Mouse (Mus musculus) lung, adult 2 months (tissue): ENCODE measurements around the gene Pkn1.

Experiments
- CTCF ChIP-seq: fragments of 200-500 bp; IDR thresholded peaks from 2 replicates; pipeline ENCODE4 v1.5.1; 2011; ENCODE audit warnings: mild to moderate bottlenecking, low read length, control low read depth; ENCODE audit not compliant: insufficient read depth
- POLR2A ChIP-seq: fragments of 200-500 bp; IDR thresholded peaks from 2 replicates; pipeline ENCODE4 v1.6.1; 2011; ENCODE audit warnings: low read depth, mild to moderate bottlenecking, control low read depth, low read length, borderline replicate concordance; ENCODE audit errors: extremely low read depth

GRCm38 (mm10) chr8:83681099-83681498 is 17.9 kb downstream of the Pkn1 start:
- TF ChIP-seq CTCF (no peak), POLR2A (no peak)
